Mouse (Mus musculus): ENCODE results near the gene Map2k7. TPM values are rescaled to one million over a fixed set of nuclear protein-coding genes. Genes with fewer than 3 reads are reported as not detected.

The Map2k7 gene
- polyA plus RNA-seq, 1 experiment = 32.1 TPM

- peaks cover 11% of the 10 kb centered on the region for H3K4me1 ChIP-seq (ENCODE audit: control insufficient read depth, insufficient read depth, low read length)
- TF ChIP-seq POLR2A (IDR thresholded peaks at IDR 0.05; ENCODE audit: control insufficient read depth, low read depth, low read length) (no peak), CTCF (IDR thresholded peaks at IDR 0.05; ENCODE audit: control insufficient read depth, insufficient read depth, insufficient replicate concordance, low read depth, low read length) (no peak)
- H3K27me3 ChIP-seq (ENCODE audit: control insufficient read depth, insufficient read depth, low read length) = no peaks in the 10 kb centered on the region
- no peak within 1 kb of the TSS for H3K27ac ChIP-seq (ENCODE audit: control insufficient read depth, insufficient read depth, low read depth, low read length)
- H3K36me3 ChIP-seq (ENCODE audit: control insufficient read depth, insufficient read depth, low read length) = no peaks in the 10 kb centered on the region
- H3K4me3 ChIP-seq (ENCODE audit: control insufficient read depth, low read depth, low read length) = peak within 1 kb of the TSS; percentile 5; the same call in 1 of the 2 replicates
These were observed 11.7 kb upstream of the Map2k7 start, which contains the start of gene Lrrc8e for GRCm38 (mm10) chr8:4226739-4227347. Lrrc8e (plus strand) TSS chr8:4226827.

- Histone ChIP-seq H3K27ac (ENCODE audit: control insufficient read depth, insufficient read depth, low read depth, low read length) (no peak overlapping the region), H3K4me1 (ENCODE audit: control insufficient read depth, insufficient read depth, low read length) (peaks cover 11% of the 10 kb centered on the region), H3K4me3 (ENCODE audit: control insufficient read depth, low read depth, low read length) (no peak overlapping the region), H3K27me3 (ENCODE audit: control insufficient read depth, insufficient read depth, low read length) (no peaks in the 10 kb centered on the region), H3K36me3 (ENCODE audit: control insufficient read depth, insufficient read depth, low read length) (no peaks in the 10 kb centered on the region)
- TF ChIP-seq POLR2A (IDR thresholded peaks at IDR 0.05; ENCODE audit: control insufficient read depth, low read depth, low read length) (no peak), CTCF (IDR thresholded peaks at IDR 0.05; ENCODE audit: control insufficient read depth, insufficient read depth, insufficient replicate concordance, low read depth, low read length) (no peak)
These were observed 10.6 kb upstream of the Map2k7 start for GRCm38 (mm10) chr8:4227919-4228318.

- Histone ChIP-seq H3K36me3 (ENCODE audit: control insufficient read depth, insufficient read depth, low read length) (no peaks in the 10 kb centered on the region), H3K27me3 (ENCODE audit: control insufficient read depth, insufficient read depth, low read length) (no peaks in the 10 kb centered on the region), H3K4me1 (ENCODE audit: control insufficient read depth, insufficient read depth, low read length) (peaks cover 11% of the 10 kb centered on the region), H3K4me3 (ENCODE audit: control insufficient read depth, low read depth, low read length) (no peak overlapping the region), H3K27ac (ENCODE audit: control insufficient read depth, insufficient read depth, low read depth, low read length) (no peak overlapping the region)
- TF ChIP-seq POLR2A (IDR thresholded peaks at IDR 0.05; ENCODE audit: control insufficient read depth, low read depth, low read length) (no peak), CTCF (IDR thresholded peaks at IDR 0.05; ENCODE audit: control insufficient read depth, insufficient read depth, insufficient replicate concordance, low read depth, low read length) (no peak)
These were observed 8.8 kb upstream of the Map2k7 start for GRCm38 (mm10) chr8:4229784-4230183.

GRCm38 (mm10) chr8:4230612-4231351, 7.8 kb upstream of the Map2k7 start:
- Histone ChIP-seq H3K4me3 (ENCODE audit: control insufficient read depth, low read depth, low read length) (no peak overlapping the region), H3K27me3 (ENCODE audit: control insufficient read depth, insufficient read depth, low read length) (no peaks in the 10 kb centered on the region), H3K27ac (ENCODE audit: control insufficient read depth, insufficient read depth, low read depth, low read length) (no peak overlapping the region), H3K36me3 (ENCODE audit: control insufficient read depth, insufficient read depth, low read length) (no peaks in the 10 kb centered on the region), H3K4me1 (ENCODE audit: control insufficient read depth, insufficient read depth, low read length) (peaks cover 11% of the 10 kb centered on the region)
- TF ChIP-seq CTCF (IDR thresholded peaks at IDR 0.05; ENCODE audit: control insufficient read depth, insufficient read depth, insufficient replicate concordance, low read depth, low read length) = no peak

- Histone ChIP-seq H3K36me3 (ENCODE audit: control insufficient read depth, insufficient read depth, low read length) (no peaks in the 10 kb centered on the region), H3K27me3 (ENCODE audit: control insufficient read depth, insufficient read depth, low read length) (no peaks in the 10 kb centered on the region), H3K4me1 (ENCODE audit: control insufficient read depth, insufficient read depth, low read length) (peaks cover 3% of the 10 kb centered on the region; the same call in 1 of the 2 replicates), H3K4me3 (ENCODE audit: control insufficient read depth, low read depth, low read length) (peak overlapping the region; percentile 96), H3K27ac (ENCODE audit: control insufficient read depth, insufficient read depth, low read depth, low read length) (peak overlapping the region; percentile 95)
- TF ChIP-seq CTCF (IDR thresholded peaks at IDR 0.05; ENCODE audit: control insufficient read depth, insufficient read depth, insufficient replicate concordance, low read depth, low read length) = no peak
- no peak for TF ChIP-seq POLR2A (IDR thresholded peaks at IDR 0.05; ENCODE audit: control insufficient read depth, low read depth, low read length)
These were observed 616 bp upstream of the Map2k7 start for GRCm38 (mm10) chr8:4237814-4238433.

- H3K36me3 ChIP-seq (ENCODE audit: control insufficient read depth, insufficient read depth, low read length) = no peaks in the 10 kb centered on the region
- H3K4me3 ChIP-seq (ENCODE audit: control insufficient read depth, low read depth, low read length) = peak overlapping the region; percentile 96
- H3K4me1 ChIP-seq (ENCODE audit: control insufficient read depth, insufficient read depth, low read length) = peaks cover 3% of the 10 kb centered on the region; the same call in 1 of the 2 replicates
- TF ChIP-seq POLR2A (IDR thresholded peaks at IDR 0.05; ENCODE audit: control insufficient read depth, low read depth, low read length) (peak; percentile 19; the same call in 1 of the 2 replicates), CTCF (IDR thresholded peaks at IDR 0.05; ENCODE audit: control insufficient read depth, insufficient read depth, insufficient replicate concordance, low read depth, low read length) (no peak)
- no peaks in the 10 kb centered on the region for H3K27me3 ChIP-seq (ENCODE audit: control insufficient read depth, insufficient read depth, low read length)
- peak overlapping the region; percentile 86 for H3K27ac ChIP-seq (ENCODE audit: control insufficient read depth, insufficient read depth, low read depth, low read length)
These were observed 802 bp downstream of the Map2k7 start for GRCm38 (mm10) chr8:4239193-4239890.

GRCm38 (mm10) chr8:4245061-4245460, 6.5 kb downstream of the Map2k7 start:
- Histone ChIP-seq H3K4me1 (ENCODE audit: control insufficient read depth, insufficient read depth, low read length) (peaks cover 9% of the 10 kb centered on the region), H3K27ac (ENCODE audit: control insufficient read depth, insufficient read depth, low read depth, low read length) (no peak overlapping the region), H3K27me3 (ENCODE audit: control insufficient read depth, insufficient read depth, low read length) (no peaks in the 10 kb centered on the region), H3K4me3 (ENCODE audit: control insufficient read depth, low read depth, low read length) (no peak overlapping the region), H3K36me3 (ENCODE audit: control insufficient read depth, insufficient read depth, low read length) (no peaks in the 10 kb centered on the region)
- TF ChIP-seq POLR2A (IDR thresholded peaks at IDR 0.05; ENCODE audit: control insufficient read depth, low read depth, low read length) (no peak), CTCF (IDR thresholded peaks at IDR 0.05; ENCODE audit: control insufficient read depth, insufficient read depth, insufficient replicate concordance, low read depth, low read length) (no peak)
